In genomic region chr7:96986795-96987445, GRCm38 (mm10) we compare ENCODE assay signal across 11 mouse cellular contexts. TPM values are rescaled to one million over a fixed set of nuclear protein-coding genes. Genes with fewer than 3 reads are reported as not detected.
DNase-seq lines count a peak whose midpoint lies in the region; ATAC-seq and TF ChIP-seq lines count a peak whose summit lies in the region.
"Had no signal": no experiment of that assay in that cellular context is flagged by ENCODE, and none has a peak within 500 bp of the region (broad histone marks: within the 10 kb centered on the region; RNA-seq: fewer than 3 reads in every experiment).

No protein-coding gene starts in this region.

- no peak overlapping the region for H3K4me3 ChIP-seq in neural tube, embryonic 11.5 days (ENCODE audit: low read depth, low read length)
- no peak overlapping the region for H3K4me3 ChIP-seq in forebrain, embryonic 10.5 days
- no peak overlapping the region for H3K4me3 ChIP-seq in hindbrain, postnatal 0 days (ENCODE audit: low read length)
- H3K4me3 ChIP-seq: heart, embryonic 15.5 days had no signal

- H3K27me3 ChIP-seq in neural tube, embryonic 11.5 days (ENCODE audit: control insufficient read depth, insufficient read depth, low read length): no peaks in the 10 kb centered on the region
- no peaks in the 10 kb centered on the region for H3K27me3 ChIP-seq in forebrain, embryonic 10.5 days (ENCODE audit: poor library complexity, severe bottlenecking)
- H3K27me3 ChIP-seq in hindbrain, postnatal 0 days (ENCODE audit: insufficient read depth, low read length): no peaks in the 10 kb centered on the region
- H3K27me3 ChIP-seq: heart, embryonic 15.5 days had no signal

- no peak for TF ChIP-seq CTCF in hindbrain, postnatal 0 days (IDR thresholded peaks at IDR 0.05; ENCODE audit: low read depth)

- peaks cover 12% of the 10 kb centered on the region; the same call in 1 of the 2 replicates for H3K4me1 ChIP-seq in neural tube, embryonic 11.5 days (ENCODE audit: control insufficient read depth, insufficient read depth, low read length)
- peaks cover 40% of the 10 kb centered on the region for H3K4me1 ChIP-seq in forebrain, embryonic 10.5 days
- peaks cover 10% of the 10 kb centered on the region; the same call in 1 of the 2 replicates for H3K4me1 ChIP-seq in hindbrain, postnatal 0 days (ENCODE audit: insufficient read depth, low read length)

- H3K9me3 ChIP-seq in neural tube, embryonic 11.5 days (ENCODE audit: control insufficient read depth, low read length): no peaks in the 10 kb centered on the region
- no peaks in the 10 kb centered on the region for H3K9me3 ChIP-seq in forebrain, embryonic 10.5 days
- no peaks in the 10 kb centered on the region for H3K9me3 ChIP-seq in hindbrain, postnatal 0 days (ENCODE audit: low read length)
- H3K9me3 ChIP-seq: heart, embryonic 15.5 days had no signal

- no peaks in the 10 kb centered on the region for H3K36me3 ChIP-seq in neural tube, embryonic 11.5 days (ENCODE audit: control insufficient read depth, insufficient read depth, low read length)
- peaks cover 4% of the 10 kb centered on the region; the same call in 1 of the 2 replicates for H3K36me3 ChIP-seq in forebrain, embryonic 10.5 days (replicated peaks)
- no peaks in the 10 kb centered on the region for H3K36me3 ChIP-seq in hindbrain, postnatal 0 days (ENCODE audit: insufficient read depth, low read length)
- H3K36me3 ChIP-seq: heart, embryonic 15.5 days had no signal

- ATAC-seq in neural tube, embryonic 11.5 days (ENCODE audit: insufficient read depth, low FRiP score, low TSS enrichment): no peak
- 0 out of 2 replicates have a peak, but pooled peaks have one; percentile 27 for ATAC-seq in hindbrain, postnatal 0 days
- no peak for ATAC-seq in erythroblast, adult 5-6 weeks (replicated peaks; ENCODE audit: low FRiP score, poor library complexity, severe bottlenecking)

- DNase-seq in neural tube, embryonic 11.5 days (ENCODE audit: low spot score): peak; percentile 38
- DNase-seq in neural tube, embryonic 10.5 days (ENCODE audit: extremely low spot score, low spot score): no peak
- DNase-seq in forebrain, embryonic 10.5 days (ENCODE audit: extremely low spot score, low spot score): peak; percentile 33
- peak; percentile 66 for DNase-seq in hindbrain, postnatal 0 days (ENCODE audit: low spot score)
- peak; percentile 65 for DNase-seq in retina, postnatal 1 day
- no peak for DNase-seq in adrenal gland, adult (ENCODE audit: inconsistent age in 2 of 2, low spot score in 1 of 2)
- no peak for DNase-seq in lung, postnatal 25 days (ENCODE audit: low spot score)
- DNase-seq: cerebellum, adult 9-11 months; lung, adult 2 months had no signal

- 43% methylated on average over 9 of the region's 9 CpGs for whole genome bisulfite sequencing in neural tube, embryonic 11.5 days
- WGBS in forebrain, embryonic 10.5 days: 47% methylated on average over 9 of the region's 9 CpGs
- 24% methylated on average over 9 of the region's 9 CpGs for WGBS in hindbrain, postnatal 0 days

- H3K27ac ChIP-seq in neural tube, embryonic 11.5 days (ENCODE audit: low read depth, low read length): no peak overlapping the region
- 0 out of 2 replicates have a peak overlapping the region, but pooled peaks have one; percentile 35 for H3K27ac ChIP-seq in forebrain, embryonic 10.5 days
- H3K27ac ChIP-seq in hindbrain, postnatal 0 days: no peak overlapping the region

- no peak overlapping the region for H3K4me2 ChIP-seq in neural tube, embryonic 11.5 days (ENCODE audit: low read depth)
- no peak overlapping the region for H3K4me2 ChIP-seq in hindbrain, postnatal 0 days (ENCODE audit: low read depth, low read length)

- H3K9ac ChIP-seq in neural tube, embryonic 11.5 days (ENCODE audit: low read length): no peak overlapping the region
- no peak overlapping the region for H3K9ac ChIP-seq in hindbrain, postnatal 0 days (replicated peaks; ENCODE audit: low read length)
- H3K9ac ChIP-seq: heart, embryonic 15.5 days had no signal

RNA-seq across cellular contexts. Expression of gene Nars2, which starts 35.6 kb away (rescaled TPM):
- polyA plus RNA-seq in neural tube, embryonic 11.5 days (2014; fragmentation: Nextera tagmentation; extraction: Ambion mirVana): 21.5 and 23.8 TPM in 2 replicates
- polyA plus RNA-seq in forebrain, embryonic 10.5 days (2016; fragmentation: Nextera tagmentation; extraction: Ambion mirVana): 28.0 and 30.0 TPM in 2 replicates
- 7.4 and 10.4 TPM in 2 replicates for total RNA-seq in hindbrain, postnatal 0 days (2014; rRNA removed)
- 13.2 and 17.3 TPM in 2 replicates for polyA plus RNA-seq in hindbrain, postnatal 0 days (2015; fragmentation: Nextera tagmentation; extraction: Ambion mirVana)
- total RNA-seq in erythroblast, adult 5-6 weeks (2015; ENCODE audit: low replicate concordance): 5.4 and 11.5 TPM in 2 replicates
- 4.9 and 7.0 TPM in 2 replicates for total RNA-seq in erythroblast, adult 5-6 weeks (2017; ENCODE audit: low replicate concordance)

Comparison
In these comparisons a context has a peak if more than half of its experiments do, and no peak if none do; other contexts are left out.
1. DNase-seq: peak in neural tube, embryonic 11.5 days (single experiment), forebrain, embryonic 10.5 days (single experiment), hindbrain, postnatal 0 days (single experiment) and retina, postnatal 1 day (single experiment); none in neural tube, embryonic 10.5 days (single experiment), adrenal gland, adult (0 of 2) and lung, postnatal 25 days (single experiment).